Mouse (Mus musculus) left cerebral cortex, postnatal 36 days (tissue): Measurements from ENCODE around the gene Arhgap32. TPM values are rescaled to one million over a fixed set of nuclear protein-coding genes. Genes with fewer than 3 reads are reported as not detected.
A peak's percentile ranks its signal among the peaks of the same experiment; 100 is the strongest.

Source experiments
- DNase-seq, 2 experiments: peaks; one replicate each; pipeline ENCODE4 v3.0.0; 2021 to 2022; ENCODE audit warnings: low spot score in 2 of 2, mixed read lengths in 1 of 2
- intact Hi-C: fragments of 180-260 bp; cut with DNase I; formaldehyde crosslinking; loops from one replicate; pipeline ENCODE4 v1.15.1; 2025
- total RNA-seq, 2 experiments: library from RNA; stranded (reverse); gene quantifications; 2 replicates each; pipeline ENCODE4 v1.2.3; 2021

Gene Arhgap32
- total RNA-seq, 2 experiments from 2014 or later = 471 to 473 TPM

DNA sequence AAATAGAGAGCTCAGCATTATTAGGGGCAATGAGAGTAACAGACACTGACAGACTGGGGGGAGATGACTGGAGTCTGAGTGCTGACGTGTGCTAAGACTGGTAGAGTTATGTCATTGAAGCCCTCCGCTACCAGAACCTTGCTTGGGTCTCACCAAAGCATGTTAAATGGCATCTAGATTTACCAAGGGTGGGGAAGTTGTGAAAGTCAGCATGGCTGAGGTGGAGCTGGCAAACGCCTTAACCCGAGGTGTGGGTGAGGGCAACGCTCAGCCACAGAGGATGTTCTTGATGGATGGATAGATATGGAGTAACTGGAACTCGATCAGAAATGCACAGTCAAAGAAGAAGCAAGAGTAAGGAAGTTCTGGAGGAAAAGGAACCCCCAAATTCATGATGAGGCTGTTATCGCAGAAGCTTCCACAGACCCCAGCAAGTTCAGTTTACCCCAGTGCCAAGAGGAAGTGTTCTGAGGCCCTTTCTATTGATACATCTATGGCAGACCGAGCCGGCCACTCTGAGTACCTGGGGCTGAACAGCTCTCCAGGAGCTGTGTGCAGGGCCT, 125.8 kb downstream of the Arhgap32 start:
- intact Hi-C loops = no loop called here
- DNase-seq = no peak

DNA sequence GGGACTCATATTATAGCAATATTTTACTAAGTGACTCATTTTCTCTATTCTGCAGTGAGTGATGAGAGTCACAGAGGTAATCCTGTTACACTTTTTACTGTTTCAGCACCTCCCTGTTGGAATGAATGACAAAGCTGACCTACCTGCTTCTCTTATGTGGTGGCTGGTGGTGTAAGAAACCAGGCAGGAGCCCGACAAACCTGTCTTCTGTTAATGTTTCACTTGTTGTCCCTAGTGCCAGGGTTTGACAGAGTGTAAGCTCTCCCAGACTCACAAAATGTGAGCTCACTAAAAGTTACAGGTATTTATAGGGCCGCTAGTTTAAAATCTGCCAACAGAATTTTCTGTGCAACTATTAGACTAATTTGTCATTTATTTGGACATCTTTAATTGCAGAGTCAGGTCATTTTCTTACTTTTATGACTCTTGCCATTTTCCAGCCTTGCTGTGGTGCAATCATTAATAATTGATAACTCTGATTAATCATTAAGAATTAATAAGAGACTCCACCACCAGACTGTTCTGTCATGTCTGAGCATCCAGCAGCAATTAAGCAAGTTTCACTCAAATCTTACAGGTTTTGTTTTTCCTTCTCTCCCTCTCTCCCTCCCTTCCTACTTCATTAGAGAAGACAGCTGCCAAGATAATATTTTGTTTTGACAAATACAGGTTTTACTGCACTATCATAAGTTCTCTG, 127.1 kb downstream of the Arhgap32 start:
- intact Hi-C loops = no loop called here
- peak in 1 of 2 experiments; percentile 1 for DNase-seq

DNA sequence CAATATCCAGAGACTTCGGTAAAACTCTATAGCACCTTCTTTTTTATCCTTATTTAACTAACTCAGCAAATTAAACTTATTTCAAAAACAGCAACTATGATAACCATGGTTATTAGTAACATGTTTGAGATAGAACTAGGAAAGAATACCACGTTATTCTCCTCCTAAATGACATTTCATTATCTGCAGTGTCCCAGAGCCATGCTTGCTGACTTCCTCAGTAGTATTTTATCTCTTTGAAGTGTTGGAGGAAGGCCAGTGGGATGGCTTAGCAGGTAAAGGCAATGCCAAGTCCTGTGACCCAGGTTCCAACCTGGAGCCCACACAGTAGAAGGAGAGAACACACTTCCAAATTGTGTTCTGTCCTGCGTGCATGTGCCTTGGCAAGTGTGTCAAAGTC, 129.3 kb downstream of the Arhgap32 start:
- peak in 1 of 2 experiments; percentile 3 for DNase-seq
- intact Hi-C loops = no loop called here

DNA sequence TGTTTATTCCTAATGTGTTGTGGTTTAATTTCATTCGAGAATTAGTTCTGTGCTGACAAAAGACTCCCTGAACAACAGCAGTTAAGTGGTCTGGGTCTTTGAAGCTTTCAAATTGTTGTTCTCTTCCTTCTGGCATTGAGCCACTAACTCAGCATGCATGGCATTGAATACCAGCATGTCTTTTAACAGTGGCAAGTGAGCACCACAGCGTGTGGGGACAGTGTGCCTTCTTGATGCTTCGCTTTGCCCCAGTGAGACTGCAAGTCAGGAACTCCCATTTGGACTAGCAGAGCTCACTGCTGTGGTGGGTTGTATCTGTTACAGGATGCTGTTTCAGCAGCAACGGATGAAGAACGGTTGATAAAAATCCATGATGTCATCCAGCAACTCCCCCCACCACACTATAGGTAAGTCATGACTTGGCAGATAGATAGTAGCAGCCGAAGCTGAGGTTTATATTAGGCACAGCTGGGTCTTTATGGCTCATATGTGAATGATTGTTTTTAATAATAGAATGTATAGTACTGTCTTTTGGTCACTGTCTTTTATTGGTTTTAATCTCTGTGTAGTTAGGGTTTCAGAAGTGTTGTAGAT, 130.3 kb downstream of the Arhgap32 start:
- intact Hi-C loops = no loop called here
- DNase-seq = peak in 1 of 2 experiments; percentile 5

DNA sequence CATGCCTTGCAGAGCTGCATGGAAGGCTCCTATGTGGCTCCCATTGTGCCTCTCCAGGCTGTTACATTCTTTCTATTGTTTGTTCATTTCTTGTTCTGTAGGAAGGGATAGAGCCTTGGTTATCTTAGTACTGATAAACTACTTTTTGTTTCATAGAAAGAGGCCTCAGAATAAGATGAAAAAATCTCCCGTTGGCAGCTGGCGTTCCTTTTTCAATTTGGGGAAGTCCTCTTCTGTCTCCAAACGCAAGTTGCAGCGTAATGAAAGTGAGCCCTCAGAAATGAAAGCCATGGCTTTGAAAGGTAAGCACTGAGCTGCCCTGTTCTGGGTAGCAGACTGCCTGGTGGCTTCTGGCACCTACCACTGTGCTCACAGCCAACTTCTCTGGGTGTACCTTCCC, 134.6 kb downstream of the Arhgap32 start:
- intact Hi-C loops = no loop called here

DNA sequence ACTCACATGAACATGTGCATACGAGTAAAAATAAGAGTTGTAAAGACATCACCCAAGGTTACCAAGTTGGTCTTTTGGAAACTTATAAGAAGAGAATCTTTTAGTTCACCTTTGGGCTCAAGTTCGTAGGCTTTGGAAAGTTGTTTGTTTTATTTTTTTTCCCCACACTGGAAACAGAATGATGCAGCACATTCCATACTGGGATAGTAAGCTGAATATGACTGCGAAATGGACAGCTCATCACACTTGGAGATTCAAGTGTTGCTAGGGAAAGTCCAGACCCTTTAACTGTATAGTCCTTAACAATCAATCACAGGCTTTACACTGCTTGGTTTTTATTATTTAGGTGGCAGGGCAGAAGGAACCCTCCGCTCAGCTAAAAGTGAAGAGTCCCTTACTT, 137.8 kb downstream of the Arhgap32 start:
- no peak for DNase-seq
- intact Hi-C loops = no loop called here

More for the DNA sequence above, 134.6 kb downstream of the Arhgap32 start:
- no peak for DNase-seq

DNA sequence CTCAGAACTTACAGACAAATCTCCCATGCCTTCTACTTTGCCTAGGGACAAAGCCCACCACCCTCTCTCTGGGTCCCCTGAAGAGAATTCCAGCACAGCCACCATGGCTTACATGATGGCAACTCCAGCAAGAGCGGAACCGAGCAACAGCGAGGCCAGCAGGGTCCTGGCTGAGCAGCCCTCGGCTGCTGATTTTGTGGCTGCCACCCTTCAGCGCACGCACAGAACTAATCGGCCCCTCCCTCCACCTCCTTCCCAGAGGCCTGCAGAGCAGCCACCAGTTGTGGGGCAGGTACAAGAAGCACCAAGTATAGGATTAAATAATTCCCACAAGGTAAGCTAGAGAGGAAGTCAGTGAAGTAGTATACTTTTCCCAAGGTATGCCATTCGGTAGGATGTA, 141.4 kb downstream of the Arhgap32 start:
- no peak for DNase-seq
- intact Hi-C loops = no loop called here

DNA sequence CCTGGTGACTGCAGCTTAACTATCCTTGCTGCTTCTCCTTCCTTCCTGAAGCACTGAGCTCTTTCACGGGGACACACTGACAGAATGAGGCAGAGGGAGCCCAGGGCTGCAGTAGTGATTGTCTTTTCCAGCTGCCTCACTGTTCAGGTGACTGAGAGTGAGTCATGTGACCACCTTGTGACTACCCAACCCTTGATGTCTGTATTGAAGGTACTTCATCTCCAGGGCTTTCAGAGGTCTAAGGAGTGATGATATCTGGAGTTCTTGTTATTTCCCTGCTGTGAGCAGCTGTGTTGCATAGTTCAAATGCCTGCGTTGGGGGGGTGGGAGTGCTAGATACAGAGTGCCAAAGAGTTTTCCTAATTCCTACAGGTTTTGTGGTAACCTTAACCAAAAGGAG, 141.9 kb downstream of the Arhgap32 start:
- intact Hi-C loops = no loop called here
- DNase-seq = no peak

DNA sequence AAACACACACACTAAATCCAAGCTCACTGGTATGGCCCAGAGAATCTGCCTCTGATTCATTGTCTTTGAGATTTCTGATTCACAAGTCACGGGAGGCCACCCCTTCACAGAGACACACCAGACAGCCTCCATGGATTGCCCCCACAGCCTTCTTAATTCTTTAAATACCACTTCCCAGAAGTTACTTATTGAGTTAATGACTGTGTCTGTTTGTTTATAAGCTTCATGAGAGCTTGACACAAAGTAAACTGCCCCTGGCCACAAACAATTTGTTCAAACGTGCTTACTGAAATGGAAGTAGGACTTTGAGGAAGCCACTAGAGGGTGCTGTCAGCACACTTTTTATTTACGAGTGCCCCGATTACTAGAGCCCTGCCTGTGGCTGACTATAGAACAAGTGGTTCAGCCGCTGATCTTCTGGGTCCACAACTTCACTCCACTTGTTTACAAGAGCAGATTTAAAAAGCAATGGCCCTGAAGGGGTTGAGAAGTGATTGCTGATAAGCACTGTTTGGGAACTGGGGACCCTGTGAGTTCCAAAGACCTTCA, 156.0 kb downstream of the Arhgap32 start:
- intact Hi-C loops = loop anchor here (2.0 to 10.0 kb wide), 4 partner anchors 79 to 975 kb away; no protein-coding TSS in a partner anchor
- peak in 1 of 2 experiments; percentile 57 for DNase-seq

DNA sequence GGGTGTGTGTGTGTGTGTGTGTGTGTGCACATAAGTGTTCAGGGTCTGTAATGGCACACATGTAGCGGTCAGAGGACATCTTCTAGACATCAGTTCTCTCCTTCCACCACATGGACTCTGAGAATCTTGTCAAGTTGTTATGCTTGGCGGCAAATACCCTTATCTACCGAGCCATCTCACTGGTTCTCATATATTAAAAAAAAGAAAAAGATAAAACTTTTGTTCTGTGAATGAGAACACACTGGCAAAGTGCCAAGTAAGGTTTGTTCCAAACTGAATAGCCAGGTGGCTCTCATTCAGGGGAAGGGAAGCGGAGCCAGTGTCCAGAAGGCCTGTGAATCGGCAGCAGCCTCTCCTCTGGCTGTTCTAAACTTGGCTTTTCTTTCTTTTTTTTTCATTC, 162.1 kb downstream of the Arhgap32 start:
- intact Hi-C loops = loop anchor here (10.0 kb wide), 2 partner anchors 307 to 817 kb away; no protein-coding TSS in a partner anchor
- no peak for DNase-seq

DNA sequence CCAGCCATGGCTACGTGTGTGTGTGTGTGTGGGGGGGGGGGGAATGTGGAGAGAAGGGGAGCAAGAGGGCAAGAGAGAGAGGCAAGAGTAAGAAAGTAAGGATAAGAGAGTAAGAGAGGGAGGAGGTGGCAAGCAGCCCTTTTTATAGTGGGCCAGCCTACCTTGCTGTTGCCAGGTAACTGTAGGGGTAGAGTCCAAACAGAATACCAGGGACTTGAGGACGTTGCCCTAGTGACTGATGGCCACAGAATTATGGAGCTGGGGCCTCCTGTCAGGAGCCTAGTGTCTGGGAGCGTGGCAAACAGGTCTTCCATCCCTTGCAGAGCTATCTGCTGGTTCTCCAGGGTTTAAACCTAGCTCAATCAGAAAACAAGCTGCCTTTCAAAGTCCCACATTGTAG, 163.9 kb downstream of the Arhgap32 start:
- intact Hi-C loops = loop anchor here (10.0 kb wide), 2 partner anchors 305 to 815 kb away; no protein-coding TSS in a partner anchor
- no peak for DNase-seq

DNA sequence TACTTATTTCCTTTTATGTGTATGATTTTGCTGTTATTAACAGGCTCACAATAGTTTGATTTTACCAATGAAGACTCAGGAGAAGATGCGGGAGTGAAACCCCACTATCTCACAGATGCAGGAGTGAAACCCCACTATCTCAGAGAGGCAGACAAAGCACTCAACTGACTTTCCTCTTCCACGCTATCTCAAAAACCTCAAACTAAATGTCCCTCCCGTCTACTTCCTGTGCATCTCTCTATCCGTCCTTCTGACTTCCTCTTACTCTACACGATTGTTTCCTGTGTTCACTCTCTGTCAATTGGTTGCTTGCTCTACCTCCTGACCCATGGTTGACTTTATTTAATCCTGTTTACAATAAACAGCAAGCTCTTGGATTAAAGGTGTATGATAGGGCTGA, 164.5 kb downstream of the Arhgap32 start:
- DNase-seq = no peak
- intact Hi-C loops = no loop called here

DNA sequence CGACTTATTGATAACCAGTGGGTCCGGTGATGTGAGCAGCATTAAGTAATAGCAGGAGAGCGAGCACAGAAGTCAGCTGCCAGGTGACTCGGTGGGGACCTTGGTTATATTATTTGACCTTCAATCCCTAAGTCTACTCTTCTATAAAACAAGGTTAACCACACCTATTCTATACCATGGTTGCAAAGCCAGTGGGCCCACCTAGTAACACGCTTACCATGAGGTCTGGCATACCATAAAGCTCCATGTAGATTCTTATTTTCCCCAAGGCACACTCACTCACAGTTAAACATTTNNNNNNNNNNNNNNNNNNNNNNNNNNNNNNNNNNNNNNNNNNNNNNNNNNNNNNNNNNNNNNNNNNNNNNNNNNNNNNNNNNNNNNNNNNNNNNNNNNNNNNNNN, 167.7 kb downstream of the Arhgap32 start:
- DNase-seq = no peak
- intact Hi-C loops = no loop called here

DNA sequence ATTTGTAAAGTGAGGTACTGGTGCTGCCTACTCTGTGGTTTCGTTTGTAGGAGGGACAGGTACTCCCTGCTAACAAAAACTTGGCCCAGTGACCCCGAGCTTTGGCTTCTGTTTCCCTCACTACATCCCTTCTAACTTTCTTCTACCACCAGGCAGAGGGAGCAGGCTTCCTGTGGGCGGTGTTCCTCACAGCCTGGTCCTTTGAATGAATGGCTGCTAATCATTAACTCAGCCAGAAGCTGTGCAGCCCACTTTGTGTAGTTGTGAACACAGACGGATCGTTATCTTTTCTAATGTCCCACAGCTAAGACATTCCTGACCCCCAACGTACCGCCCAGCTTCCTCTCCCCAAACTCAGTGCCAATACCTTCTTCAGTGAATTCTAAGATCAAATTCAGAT, 175.7 kb downstream of the Arhgap32 start:
- no peak for DNase-seq
- intact Hi-C loops = no loop called here

DNA sequence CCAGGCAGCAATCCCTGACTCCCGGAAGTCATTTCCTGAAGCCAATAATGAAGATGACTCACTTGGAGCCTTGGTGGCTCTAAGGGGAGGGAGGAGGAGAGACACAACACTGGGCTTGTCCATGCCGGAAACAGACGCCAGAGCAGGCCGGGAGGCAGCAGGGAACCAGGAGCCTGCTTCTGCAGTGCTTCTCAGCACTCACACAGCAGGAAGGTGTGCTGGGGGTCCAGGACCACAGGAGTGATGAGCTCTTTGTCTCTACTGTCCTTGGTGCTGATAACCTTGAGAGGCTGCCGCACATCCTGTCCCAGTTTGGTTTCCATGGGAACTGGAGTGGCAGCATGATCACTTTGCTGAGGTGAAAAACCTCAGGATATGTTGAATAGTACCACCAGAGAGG, 176.8 kb downstream of the Arhgap32 start:
- intact Hi-C loops = no loop called here
- no peak for DNase-seq

DNA sequence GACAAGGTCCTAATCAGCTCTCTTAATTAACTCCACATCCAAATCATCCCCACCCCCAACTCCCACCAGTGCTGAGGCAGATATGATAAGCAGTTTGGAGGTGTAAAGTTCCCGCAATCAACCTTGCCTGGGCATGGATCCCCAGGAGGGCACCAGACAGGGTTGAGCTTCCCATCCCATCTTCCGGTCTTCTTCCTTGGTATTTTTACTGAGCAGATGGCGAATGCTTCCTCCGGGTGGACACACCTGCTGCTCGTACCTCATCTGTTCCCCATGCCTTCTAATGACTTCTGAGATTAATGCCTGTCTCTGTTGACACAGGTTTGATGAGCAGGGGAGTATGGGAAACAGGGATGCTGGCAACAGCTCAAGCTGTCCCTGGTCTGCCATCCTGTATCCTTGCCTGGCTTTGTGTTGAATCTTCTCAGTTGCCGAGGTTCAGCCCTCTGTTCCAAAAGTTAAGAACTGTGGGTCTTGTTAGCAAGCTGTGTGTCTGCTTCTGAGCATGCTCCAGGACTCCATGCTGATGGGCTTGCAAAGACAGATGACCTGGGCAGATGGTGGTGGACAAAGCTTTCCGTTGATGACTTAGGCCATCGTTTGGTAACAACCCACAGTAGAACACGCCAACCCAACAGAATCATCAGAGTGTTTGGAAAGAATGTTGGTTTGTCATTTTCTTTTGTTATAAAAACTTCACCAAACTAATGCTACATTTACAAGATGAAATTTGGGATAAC, 179.3 kb downstream of the Arhgap32 start:
- intact Hi-C loops = no loop called here
- DNase-seq = no peak

DNA sequence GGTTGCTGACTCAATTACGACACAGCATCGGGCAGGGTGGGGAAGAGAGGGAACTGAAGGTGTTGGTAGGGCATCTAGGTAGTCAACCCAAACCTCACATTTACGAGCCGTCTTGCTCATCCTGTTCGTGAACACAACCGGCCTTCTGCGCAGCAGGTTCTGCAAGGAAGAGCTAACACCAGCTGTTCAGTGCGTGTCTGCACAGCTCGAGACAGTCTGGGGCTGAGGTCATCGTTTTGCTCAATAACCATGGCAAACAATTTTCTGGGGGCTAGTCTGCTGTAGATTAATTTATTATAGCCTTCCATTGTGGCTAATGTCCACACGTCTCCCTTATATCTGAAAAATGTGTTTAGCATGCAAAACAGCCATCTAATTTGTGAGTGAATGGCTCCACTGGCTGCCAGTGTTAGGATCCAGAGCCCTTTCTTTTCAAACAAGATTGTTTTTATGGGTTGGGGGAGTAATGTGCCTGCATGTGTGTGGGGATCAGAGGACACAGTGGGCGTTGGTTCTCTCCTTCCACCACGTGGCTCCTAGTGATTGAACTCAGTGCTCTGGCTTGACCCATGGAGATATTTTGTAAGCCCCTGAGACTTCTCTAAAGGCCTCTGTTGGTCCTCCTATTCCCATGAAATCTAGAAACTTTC, 186.7 kb downstream of the Arhgap32 start:
- DNase-seq = no peak
- intact Hi-C loops = no loop called here

DNA sequence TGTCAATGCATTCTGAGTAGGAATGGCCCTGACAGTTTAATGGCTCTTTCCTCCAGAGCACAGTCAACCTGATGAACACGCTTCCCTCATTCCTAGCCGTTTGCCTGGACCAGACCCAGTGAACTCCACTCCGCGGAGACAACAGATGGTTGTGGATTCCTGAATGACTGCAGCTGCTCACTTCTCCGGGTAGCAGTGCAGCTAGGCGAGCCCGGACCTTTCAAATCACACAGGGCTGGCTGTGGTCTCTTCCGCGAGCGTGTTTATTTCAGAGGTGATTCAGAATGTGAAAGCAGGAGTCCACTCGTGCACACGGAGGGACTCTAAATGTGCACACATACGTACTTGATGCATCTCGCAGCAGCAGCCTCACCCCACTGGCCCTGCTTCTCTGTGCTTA, 195.8 kb downstream of the Arhgap32 start:
- intact Hi-C loops = no loop called here
- no peak for DNase-seq

DNA sequence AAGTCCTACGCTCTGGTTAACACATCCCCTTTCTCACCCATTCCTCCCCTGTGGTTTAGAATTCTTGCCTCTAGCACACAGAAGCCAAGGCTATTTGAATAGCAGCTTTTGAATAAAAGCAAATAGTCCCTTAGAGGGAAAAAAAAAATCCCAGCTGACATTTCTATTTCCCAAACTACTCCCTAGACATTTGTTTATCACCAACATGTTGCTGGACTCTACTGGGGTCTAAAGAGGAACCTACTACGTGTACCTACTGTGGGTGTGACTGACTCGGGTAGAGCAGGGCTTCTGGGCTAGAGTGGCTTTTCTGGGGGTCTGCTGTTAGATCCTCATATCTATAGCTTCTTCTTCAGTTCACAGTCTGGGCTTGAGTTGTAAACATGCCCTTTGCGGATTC, 196.3 kb downstream of the Arhgap32 start:
- intact Hi-C loops = no loop called here
- DNase-seq = no peak

DNA sequence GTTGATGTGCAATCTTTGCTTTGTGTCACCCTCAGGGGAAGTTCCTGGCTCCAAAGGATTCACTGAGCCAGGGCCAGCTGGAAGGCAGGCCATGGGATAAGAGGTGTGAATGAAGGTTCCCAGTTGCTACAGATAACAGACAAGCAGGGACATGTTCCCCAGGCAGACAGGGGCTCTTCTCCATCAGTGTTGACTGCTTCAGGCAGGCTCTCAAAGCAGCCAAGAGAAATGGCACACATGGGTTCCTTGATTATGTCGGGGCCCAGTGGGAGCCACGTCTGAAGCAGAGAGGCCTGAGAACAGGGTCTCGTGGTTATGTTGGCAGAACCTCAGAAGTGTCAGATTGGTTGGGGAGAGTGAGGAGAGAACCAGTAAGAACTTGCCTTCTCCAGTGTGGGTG, 198.1 kb downstream of the Arhgap32 start:
- intact Hi-C loops = no loop called here
- no peak for DNase-seq
